23 mouse cellular contexts compared by ENCODE assay signal in the genomic region with DNA sequence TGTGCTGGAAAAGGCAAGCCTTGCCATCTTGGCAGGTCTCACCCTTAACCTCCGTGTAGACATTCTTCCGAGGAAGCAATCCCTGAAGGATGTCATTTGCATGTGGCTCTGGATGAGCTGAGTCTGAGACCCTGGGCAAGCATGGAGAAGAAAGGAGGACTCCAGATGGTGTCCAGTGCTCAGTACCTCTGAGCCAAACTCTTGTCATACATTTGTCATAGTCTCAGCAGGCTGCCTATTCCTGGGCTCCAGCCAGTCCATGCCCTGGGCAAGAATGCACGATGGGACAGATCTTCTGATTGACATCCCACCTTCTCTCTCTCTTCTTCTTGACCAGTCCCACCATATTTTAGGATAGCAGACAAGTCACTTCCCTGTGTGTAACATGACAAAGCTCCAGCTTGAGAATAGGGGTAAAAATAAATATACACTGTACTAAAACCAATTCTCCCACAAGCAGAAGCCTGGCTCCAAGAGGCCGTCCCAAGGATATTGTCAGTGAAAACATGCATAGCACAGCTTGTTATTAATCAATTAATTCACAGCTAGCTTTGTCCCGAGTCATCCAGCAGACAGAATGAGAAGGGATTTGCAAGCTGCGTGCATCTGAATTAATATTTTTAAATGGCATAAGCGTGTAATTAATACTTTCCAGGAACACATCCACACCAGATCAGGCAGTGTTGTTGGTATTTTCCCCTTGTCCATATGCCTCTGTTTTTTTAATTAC.
DNase-seq lines count a peak whose midpoint lies in the region; ATAC-seq lines count a peak whose summit lies in the region.
"Had no signal": no experiment of that assay in that cellular context is flagged by ENCODE, and none has a peak within 500 bp of the region (broad histone marks: within the 10 kb centered on the region; RNA-seq: fewer than 3 reads in every experiment).

No protein-coding gene starts in this region.

- no peak overlapping the region for H3K4me2 ChIP-seq in forebrain, embryonic 14.5 days (ENCODE audit: low read length)
- H3K4me2 ChIP-seq in midbrain, embryonic 14.5 days (ENCODE audit: low read length): no peak overlapping the region
- H3K4me2 ChIP-seq in midbrain, embryonic 11.5 days: no peak overlapping the region
- no peak overlapping the region for H3K4me2 ChIP-seq in hindbrain, embryonic 16.5 days (ENCODE audit: low read length)
- H3K4me2 ChIP-seq: embryonic facial prominence, embryonic 12.5 days; heart, embryonic 13.5 days; limb, embryonic 12.5 days; liver, embryonic 12.5 days; neural tube, embryonic 12.5 days had no signal

- H3K9ac ChIP-seq in forebrain, embryonic 14.5 days (ENCODE audit: low read length): no peak overlapping the region
- H3K9ac ChIP-seq in midbrain, embryonic 14.5 days (replicated peaks; ENCODE audit: low read length): no peak overlapping the region
- H3K9ac ChIP-seq in midbrain, embryonic 11.5 days (ENCODE audit: low read length): no peak overlapping the region
- no peak overlapping the region for H3K9ac ChIP-seq in hindbrain, embryonic 16.5 days (ENCODE audit: low read depth, low read length)
- H3K9ac ChIP-seq: embryonic facial prominence, embryonic 12.5 days; heart, embryonic 13.5 days; limb, embryonic 12.5 days; liver, embryonic 12.5 days; neural tube, embryonic 12.5 days had no signal

- no peak overlapping the region for H3K4me3 ChIP-seq in forebrain, embryonic 14.5 days (ENCODE audit: low read depth, low read length)
- H3K4me3 ChIP-seq in forebrain, embryonic 10.5 days: no peak overlapping the region
- H3K4me3 ChIP-seq in midbrain, embryonic 14.5 days (replicated peaks; ENCODE audit: low read depth, low read length): no peak overlapping the region
- no peak overlapping the region for H3K4me3 ChIP-seq in midbrain, embryonic 11.5 days (ENCODE audit: low read depth, low read length)
- no peak overlapping the region for H3K4me3 ChIP-seq in hindbrain, embryonic 16.5 days (ENCODE audit: low read length)
- H3K4me3 ChIP-seq: embryonic facial prominence, embryonic 12.5 days; erythroblast, embryonic 14.5 days; heart, embryonic 13.5 days; left cerebral cortex, adult 2 months; limb, embryonic 12.5 days; liver, embryonic 12.5 days; megakaryocyte, embryonic 14.5 days; neural tube, embryonic 12.5 days had no signal

- H3K9me3 ChIP-seq in forebrain, embryonic 14.5 days (replicated peaks; ENCODE audit: control insufficient read depth, low read length): no peaks in the 10 kb centered on the region
- no peaks in the 10 kb centered on the region for H3K9me3 ChIP-seq in forebrain, embryonic 10.5 days
- no peaks in the 10 kb centered on the region for H3K9me3 ChIP-seq in midbrain, embryonic 14.5 days (ENCODE audit: control insufficient read depth, low read length)
- H3K9me3 ChIP-seq in midbrain, embryonic 11.5 days (ENCODE audit: control insufficient read depth, low read length): no peaks in the 10 kb centered on the region
- H3K9me3 ChIP-seq in hindbrain, embryonic 16.5 days (ENCODE audit: control insufficient read depth, low read length): no peaks in the 10 kb centered on the region
- H3K9me3 ChIP-seq: embryonic facial prominence, embryonic 12.5 days; heart, embryonic 13.5 days; limb, embryonic 12.5 days; liver, embryonic 12.5 days; neural tube, embryonic 12.5 days had no signal

- peak; percentile 42; the same call in 1 of the 2 replicates for ATAC-seq in forebrain, embryonic 14.5 days
- no peak for ATAC-seq in midbrain, embryonic 14.5 days (ENCODE audit: low FRiP score, low TSS enrichment)
- no peak for ATAC-seq in midbrain, embryonic 11.5 days (ENCODE audit: low FRiP score)
- peak; percentile 87 for ATAC-seq in hindbrain, embryonic 16.5 days
- ATAC-seq: liver, embryonic 12.5 days had no signal

- 31% methylated on average over 7 of the region's 7 CpGs for WGBS in forebrain, embryonic 14.5 days
- WGBS in forebrain, embryonic 10.5 days: 73% methylated on average over 7 of the region's 7 CpGs
- 45% methylated on average over 7 of the region's 7 CpGs for WGBS in midbrain, embryonic 14.5 days
- WGBS in midbrain, embryonic 11.5 days: 70% methylated on average over 7 of the region's 7 CpGs
- 24% methylated on average over 7 of the region's 7 CpGs for WGBS in hindbrain, embryonic 16.5 days

- H3K4me1 ChIP-seq in forebrain, embryonic 14.5 days (ENCODE audit: control insufficient read depth, insufficient read depth, low read length): peaks cover 8% of the 10 kb centered on the region; the same call in 1 of the 2 replicates
- peaks cover 14% of the 10 kb centered on the region for H3K4me1 ChIP-seq in forebrain, embryonic 10.5 days
- peaks cover 6% of the 10 kb centered on the region; the same call in 1 of the 2 replicates for H3K4me1 ChIP-seq in midbrain, embryonic 14.5 days (ENCODE audit: control insufficient read depth, insufficient read depth, low read length)
- no peaks in the 10 kb centered on the region for H3K4me1 ChIP-seq in midbrain, embryonic 11.5 days (ENCODE audit: control insufficient read depth, insufficient read depth, low read length)
- H3K4me1 ChIP-seq in hindbrain, embryonic 16.5 days (ENCODE audit: control insufficient read depth, insufficient read depth, low read depth, low read length): peaks cover 2% of the 10 kb centered on the region; the same call in 1 of the 2 replicates
- H3K4me1 ChIP-seq: embryonic facial prominence, embryonic 12.5 days; heart, embryonic 13.5 days; limb, embryonic 12.5 days; liver, embryonic 12.5 days; megakaryocyte, embryonic 14.5 days; neural tube, embryonic 12.5 days had no signal

- 0 out of 2 replicates have a peak overlapping the region, but pooled peaks have one; percentile 9 for H3K27ac ChIP-seq in forebrain, embryonic 14.5 days (ENCODE audit: low read depth, low read length)
- no peak overlapping the region for H3K27ac ChIP-seq in forebrain, embryonic 10.5 days
- H3K27ac ChIP-seq in midbrain, embryonic 14.5 days (replicated peaks; ENCODE audit: low read depth, low read length): peak overlapping the region; percentile 20
- H3K27ac ChIP-seq in midbrain, embryonic 11.5 days (ENCODE audit: low read depth, low read length): no peak overlapping the region
- H3K27ac ChIP-seq in hindbrain, embryonic 16.5 days (ENCODE audit: low read depth, low read length): no peak overlapping the region
- H3K27ac ChIP-seq: embryonic facial prominence, embryonic 12.5 days; heart, embryonic 13.5 days; left cerebral cortex, adult 2 months; limb, embryonic 12.5 days; liver, embryonic 12.5 days; neural tube, embryonic 12.5 days had no signal

- no peaks in the 10 kb centered on the region for H3K36me3 ChIP-seq in forebrain, embryonic 14.5 days (ENCODE audit: control insufficient read depth, insufficient read depth, low read length)
- no peaks in the 10 kb centered on the region for H3K36me3 ChIP-seq in forebrain, embryonic 10.5 days (replicated peaks)
- H3K36me3 ChIP-seq in midbrain, embryonic 14.5 days (ENCODE audit: control insufficient read depth, insufficient read depth, low read length): no peaks in the 10 kb centered on the region
- no peaks in the 10 kb centered on the region for H3K36me3 ChIP-seq in midbrain, embryonic 11.5 days (ENCODE audit: control insufficient read depth, insufficient read depth, low read length)
- H3K36me3 ChIP-seq in hindbrain, embryonic 16.5 days (ENCODE audit: control insufficient read depth, insufficient read depth, low read length): no peaks in the 10 kb centered on the region
- H3K36me3 ChIP-seq: embryonic facial prominence, embryonic 12.5 days; heart, embryonic 13.5 days; limb, embryonic 12.5 days; liver, embryonic 12.5 days; neural tube, embryonic 12.5 days had no signal

- DNase-seq in cerebellum, adult 18-20 months: peak; percentile 4 to 8
- DNase-seq in cerebellum, adult 11-12 months: no peak
- DNase-seq in forebrain, embryonic 14.5 days (ENCODE audit: low spot score): peak; percentile 49
- no peak for DNase-seq in forebrain, embryonic 10.5 days (ENCODE audit: extremely low spot score, low spot score)
- no peak for DNase-seq in midbrain, embryonic 14.5 days
- no peak for DNase-seq in midbrain, embryonic 11.5 days (ENCODE audit: low spot score, missing footprints)
- no peak for DNase-seq in right cerebral cortex, postnatal 25 days
- DNase-seq: adrenal gland, postnatal 14 days; gastrocnemius, postnatal 10 days; heart, adult 11 months; kidney, adult 8-10 months; kidney, postnatal 25 days; lung, adult 2 months; thymus, postnatal 14 days had no signal

- H3K27me3 ChIP-seq in forebrain, embryonic 14.5 days (replicated peaks; ENCODE audit: control insufficient read depth, insufficient read depth, low read length): no peaks in the 10 kb centered on the region
- H3K27me3 ChIP-seq in forebrain, embryonic 10.5 days (ENCODE audit: poor library complexity, severe bottlenecking): no peaks in the 10 kb centered on the region
- no peaks in the 10 kb centered on the region for H3K27me3 ChIP-seq in midbrain, embryonic 14.5 days (ENCODE audit: control insufficient read depth, insufficient read depth, low read length)
- no peaks in the 10 kb centered on the region for H3K27me3 ChIP-seq in midbrain, embryonic 11.5 days (ENCODE audit: control insufficient read depth, insufficient read depth, low read length)
- no peaks in the 10 kb centered on the region for H3K27me3 ChIP-seq in hindbrain, embryonic 16.5 days (replicated peaks; ENCODE audit: control insufficient read depth, insufficient read depth, low read length)
- H3K27me3 ChIP-seq: embryonic facial prominence, embryonic 12.5 days; liver, embryonic 12.5 days; megakaryocyte, embryonic 14.5 days; neural tube, embryonic 12.5 days had no signal

Comparison
In these comparisons a context has a peak if more than half of its experiments do, and no peak if none do; other contexts are left out.
1. DNase-seq: peak in cerebellum, adult 18-20 months (2 of 2) and forebrain, embryonic 14.5 days (single experiment); none in cerebellum, adult 11-12 months (single experiment), forebrain, embryonic 10.5 days (single experiment), midbrain, embryonic 14.5 days (single experiment), midbrain, embryonic 11.5 days (single experiment) and right cerebral cortex, postnatal 25 days (single experiment).
2. H3K27ac ChIP-seq: peak in forebrain, embryonic 14.5 days (single experiment) and midbrain, embryonic 14.5 days (single experiment); none in forebrain, embryonic 10.5 days (single experiment), midbrain, embryonic 11.5 days (single experiment) and hindbrain, embryonic 16.5 days (single experiment).
3. ATAC-seq: peak in forebrain, embryonic 14.5 days (single experiment) and hindbrain, embryonic 16.5 days (single experiment); none in midbrain, embryonic 14.5 days (single experiment) and midbrain, embryonic 11.5 days (single experiment).